Mouse (Mus musculus): ENCODE measurements around the gene Dennd4b. TPM values are rescaled to one million over a fixed set of nuclear protein-coding genes. Genes with fewer than 3 reads are reported as not detected.
A peak's percentile ranks its signal among the peaks of the same experiment; 100 is the strongest.

Dennd4b gene
- polyA plus RNA-seq, 1 experiment: 52.9 TPM

- peak within 1 kb of the TSS; percentile 95 for H3K4me3 ChIP-seq (ENCODE audit: insufficient read depth, low read length)
Observed at GRCm38 (mm10) chr3:90253653-90254418, 11.1 kb upstream of the Dennd4b start, which contains the start of gene Crtc2. Gene Crtc2, plus strand, starts transcription at chr3:90254163.

GRCm38 (mm10) chr3:90254419-90255193, 10.4 kb upstream of the Dennd4b start:
- Histone ChIP-seq H3K27ac (ENCODE audit: insufficient read depth, low read depth, low read length) (peak overlapping the region; percentile 77), H3K4me1 (ENCODE audit: control insufficient read depth, insufficient read depth, low read length) (peaks cover 8% of the 10 kb centered on the region; the same call in 1 of the 2 replicates), H3K4me3 (ENCODE audit: insufficient read depth, low read length) (peak overlapping the region; percentile 95)
- TF ChIP-seq CTCF (IDR thresholded peaks at IDR 0.05; ENCODE audit: low read depth, low read length) (no peak), POLR2A (IDR thresholded peaks at IDR 0.05; ENCODE audit: borderline replicate concordance, low read depth, low read length) (no peak)

More at GRCm38 (mm10) chr3:90253653-90254418, 11.1 kb upstream of the Dennd4b start, which contains the start of gene Crtc2:
- peak within 1 kb of the TSS; percentile 77 for H3K27ac ChIP-seq (ENCODE audit: insufficient read depth, low read depth, low read length)
- H3K4me1 ChIP-seq (ENCODE audit: control insufficient read depth, insufficient read depth, low read length): peaks cover 11% of the 10 kb centered on the region
- no peak for TF ChIP-seq POLR2A (IDR thresholded peaks at IDR 0.05; ENCODE audit: borderline replicate concordance, low read depth, low read length)
- no peak for TF ChIP-seq CTCF (IDR thresholded peaks at IDR 0.05; ENCODE audit: low read depth, low read length)

GRCm38 (mm10) chr3:90255194-90255565, 9.8 kb upstream of the Dennd4b start:
- Histone ChIP-seq H3K4me1 (ENCODE audit: control insufficient read depth, insufficient read depth, low read length) (peaks cover 8% of the 10 kb centered on the region; the same call in 1 of the 2 replicates), H3K27ac (ENCODE audit: insufficient read depth, low read depth, low read length) (no peak overlapping the region), H3K4me3 (ENCODE audit: insufficient read depth, low read length) (peak overlapping the region; percentile 95)
- TF ChIP-seq POLR2A (IDR thresholded peaks at IDR 0.05; ENCODE audit: borderline replicate concordance, low read depth, low read length): no peak
- TF ChIP-seq CTCF (IDR thresholded peaks at IDR 0.05; ENCODE audit: low read depth, low read length): no peak

GRCm38 (mm10) chr3:90255784-90256353, 9.1 kb upstream of the Dennd4b start:
- H3K4me1 ChIP-seq (ENCODE audit: control insufficient read depth, insufficient read depth, low read length): peaks cover 8% of the 10 kb centered on the region; the same call in 1 of the 2 replicates
- no peak overlapping the region for H3K4me3 ChIP-seq (ENCODE audit: insufficient read depth, low read length)
- no peak overlapping the region for H3K27ac ChIP-seq (ENCODE audit: insufficient read depth, low read depth, low read length)
- no peak for TF ChIP-seq CTCF (IDR thresholded peaks at IDR 0.05; ENCODE audit: low read depth, low read length)
- TF ChIP-seq POLR2A (IDR thresholded peaks at IDR 0.05; ENCODE audit: borderline replicate concordance, low read depth, low read length): no peak

- no peak overlapping the region for H3K27ac ChIP-seq (ENCODE audit: insufficient read depth, low read depth, low read length)
- no peak for TF ChIP-seq CTCF (IDR thresholded peaks at IDR 0.05; ENCODE audit: low read depth, low read length)
- no peak for TF ChIP-seq POLR2A (IDR thresholded peaks at IDR 0.05; ENCODE audit: borderline replicate concordance, low read depth, low read length)
- peaks cover 8% of the 10 kb centered on the region; the same call in 1 of the 2 replicates for H3K4me1 ChIP-seq (ENCODE audit: control insufficient read depth, insufficient read depth, low read length)
Observed at GRCm38 (mm10) chr3:90256731-90257530, 8.1 kb upstream of the Dennd4b start.

GRCm38 (mm10) chr3:90258521-90258920, 6.5 kb upstream of the Dennd4b start:
- peaks cover 8% of the 10 kb centered on the region; the same call in 1 of the 2 replicates for H3K4me1 ChIP-seq (ENCODE audit: control insufficient read depth, insufficient read depth, low read length)
- TF ChIP-seq POLR2A (IDR thresholded peaks at IDR 0.05; ENCODE audit: borderline replicate concordance, low read depth, low read length): no peak
- TF ChIP-seq CTCF (IDR thresholded peaks at IDR 0.05; ENCODE audit: low read depth, low read length): no peak

More at GRCm38 (mm10) chr3:90256731-90257530, 8.1 kb upstream of the Dennd4b start:
- no peak overlapping the region for H3K4me3 ChIP-seq (ENCODE audit: insufficient read depth, low read length)

GRCm38 (mm10) chr3:90263121-90263771, 1.7 kb upstream of the Dennd4b start:
- H3K27ac ChIP-seq (ENCODE audit: insufficient read depth, low read depth, low read length): no peak overlapping the region
- TF ChIP-seq POLR2A (IDR thresholded peaks at IDR 0.05; ENCODE audit: borderline replicate concordance, low read depth, low read length): no peak
- peaks cover 18% of the 10 kb centered on the region for H3K4me1 ChIP-seq (ENCODE audit: control insufficient read depth, insufficient read depth, low read length)
- H3K4me3 ChIP-seq (ENCODE audit: insufficient read depth, low read length): no peak overlapping the region

More at GRCm38 (mm10) chr3:90258521-90258920, 6.5 kb upstream of the Dennd4b start:
- no peak overlapping the region for H3K27ac ChIP-seq (ENCODE audit: insufficient read depth, low read depth, low read length)
- H3K4me3 ChIP-seq (ENCODE audit: insufficient read depth, low read length): no peak overlapping the region

GRCm38 (mm10) chr3:90264687-90265033, 325 bp upstream of the Dennd4b start:
- Histone ChIP-seq H3K4me1 (ENCODE audit: control insufficient read depth, insufficient read depth, low read length) (peaks cover 20% of the 10 kb centered on the region), H3K27ac (ENCODE audit: insufficient read depth, low read depth, low read length) (peak overlapping the region; percentile 88), H3K4me3 (ENCODE audit: insufficient read depth, low read length) (peak overlapping the region; percentile 68)
- no peak for TF ChIP-seq CTCF (IDR thresholded peaks at IDR 0.05; ENCODE audit: low read depth, low read length)
- no peak for TF ChIP-seq POLR2A (IDR thresholded peaks at IDR 0.05; ENCODE audit: borderline replicate concordance, low read depth, low read length)

All from bone marrow macrophage, adult 2 months (primary cell).